Mouse (Mus musculus) gastrocnemius, postnatal 10 days (tissue): ENCODE data around the gene Lamb2. TPM values are rescaled to one million over a fixed set of nuclear protein-coding genes. Genes with fewer than 3 reads are reported as not detected.

Experiments
- DNase-seq: peaks from one replicate; pipeline ENCODE4 v3.0.0; 2021; ENCODE audit warnings: mixed read lengths
- total RNA-seq, 2 experiments: library from RNA; stranded (reverse); gene quantifications; 2 replicates each; pipeline ENCODE4 v1.2.3; 2021

Gene Lamb2
- total RNA-seq, 2 experiments from 2014 or later = 156 to 169 TPM

DNA sequence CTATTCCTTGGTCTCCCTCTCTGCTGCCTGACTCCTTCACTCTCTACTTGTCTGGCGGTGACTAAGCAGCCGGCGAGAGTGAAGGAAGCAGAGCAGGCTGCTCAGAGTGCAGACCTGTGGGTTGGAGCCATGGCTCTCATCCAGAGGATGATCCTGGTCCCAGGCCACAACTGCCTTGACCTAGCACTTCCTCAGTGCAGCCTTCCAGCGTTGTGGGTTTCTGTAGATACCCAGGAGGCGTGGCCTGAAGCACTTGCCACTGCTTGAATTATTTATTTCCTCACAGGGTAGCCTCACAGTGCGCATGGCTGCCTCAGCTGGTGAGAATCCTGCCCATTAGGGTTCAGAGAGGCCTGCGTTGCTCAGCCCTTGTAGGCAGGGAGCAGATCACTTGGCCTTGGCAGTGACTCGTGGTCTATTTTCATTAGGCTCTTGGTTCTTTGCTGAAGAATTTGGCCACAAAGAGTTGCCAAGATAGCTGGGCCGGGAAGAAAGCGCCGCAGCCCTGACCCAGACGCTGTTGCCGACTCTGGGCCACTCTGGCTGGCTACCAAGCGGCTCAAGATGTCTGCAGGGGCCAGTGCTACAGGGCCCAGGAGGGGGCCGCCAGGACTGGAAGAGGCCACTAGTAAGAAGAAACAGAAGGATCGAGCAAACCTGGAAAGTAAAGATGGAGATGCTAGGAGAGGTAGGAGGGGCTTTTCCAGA lies 12.7 kb downstream of the Lamb2 start:
- DNase-seq = peak; percentile 51

DNA sequence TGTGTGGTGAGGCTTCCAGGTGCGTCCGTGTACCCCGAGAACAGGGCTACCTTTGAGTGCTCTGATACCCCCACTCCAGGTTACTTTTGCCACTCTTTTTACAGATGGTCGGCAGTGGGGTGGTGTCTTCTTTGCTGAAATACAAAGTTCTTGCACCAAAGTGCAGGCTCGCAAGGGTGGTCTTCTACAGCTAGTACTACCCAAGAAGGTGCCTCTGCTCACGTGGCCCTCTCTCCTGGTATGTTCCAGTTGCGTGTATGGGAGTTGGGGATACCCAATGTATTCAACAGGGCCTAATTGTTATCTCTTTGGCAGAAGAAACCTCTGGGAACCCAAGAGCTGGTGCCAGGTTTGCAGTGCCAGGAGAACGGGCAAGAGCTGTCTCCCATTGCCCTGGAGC lies 13.7 kb downstream of the Lamb2 start:
- no peak for DNase-seq

DNA sequence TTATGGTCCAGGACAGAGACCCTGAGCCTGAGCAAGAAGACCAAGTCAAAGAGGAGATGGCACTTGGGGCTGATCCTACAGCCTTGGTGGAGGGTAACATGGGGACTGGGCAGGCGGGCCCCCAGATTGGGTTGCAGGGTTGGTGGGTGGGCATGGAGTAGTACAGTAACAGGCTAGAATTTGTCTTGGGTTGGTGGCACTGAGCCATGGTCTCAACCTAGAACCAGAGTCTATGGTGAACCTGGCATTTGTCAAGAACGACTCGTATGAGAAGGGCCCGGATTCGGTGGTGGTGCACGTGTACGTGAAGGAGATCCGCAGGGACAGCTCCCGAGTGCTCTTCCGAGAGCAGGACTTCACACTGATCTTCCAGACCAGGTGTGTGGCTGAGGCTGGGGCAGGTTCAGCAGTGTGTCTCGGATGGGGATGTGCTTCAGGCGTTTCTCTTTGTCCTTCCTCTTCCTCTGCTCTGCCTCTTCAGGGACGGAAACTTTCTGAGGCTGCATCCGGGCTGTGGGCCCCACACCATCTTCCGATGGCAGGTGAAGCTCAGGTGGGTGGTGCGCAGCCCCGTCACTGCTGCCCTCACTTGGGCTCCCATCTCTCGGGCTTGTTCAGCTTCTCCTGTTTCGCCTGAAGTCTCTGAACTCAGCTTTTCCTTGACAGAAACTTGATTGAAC lies 14.8 kb downstream of the Lamb2 start:
- no peak for DNase-seq

DNA sequence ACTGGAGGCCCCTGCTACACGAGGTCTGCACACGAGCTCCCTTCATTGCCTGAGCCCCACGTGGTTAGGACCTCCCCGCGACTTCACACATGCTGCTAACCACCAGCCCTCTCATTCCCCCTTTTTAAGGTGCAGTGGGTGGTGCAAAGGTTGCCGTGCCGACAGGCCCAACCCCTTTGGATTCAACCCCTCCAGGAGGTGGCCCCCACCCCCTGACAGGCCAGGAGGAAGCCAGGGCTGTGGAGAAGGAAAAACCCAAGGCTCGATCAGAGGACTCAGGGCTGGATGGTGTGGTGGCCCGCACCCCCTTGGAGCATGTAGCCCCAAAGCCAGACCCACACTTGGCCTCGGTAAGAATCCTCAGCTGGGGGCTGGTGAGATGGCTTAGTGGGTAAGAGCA lies 15.4 kb downstream of the Lamb2 start:
- DNase-seq = no peak

DNA sequence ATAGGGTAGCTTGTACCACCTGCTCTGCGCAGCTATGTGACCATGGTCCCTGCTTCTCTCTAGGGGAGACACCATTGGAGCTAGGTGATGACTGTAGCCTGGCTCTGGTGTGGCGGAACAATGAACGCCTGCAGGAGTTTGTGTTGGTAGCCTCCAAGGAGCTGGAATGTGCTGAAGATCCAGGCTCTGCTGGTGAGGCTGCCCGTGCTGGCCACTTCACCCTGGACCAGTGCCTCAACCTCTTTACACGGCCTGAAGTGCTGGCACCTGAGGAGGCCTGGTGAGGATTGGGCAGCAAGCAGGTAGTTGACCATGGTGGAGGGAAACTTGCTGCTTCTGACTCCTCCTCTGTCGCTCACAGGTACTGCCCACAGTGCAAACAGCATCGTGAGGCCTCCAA lies 19.7 kb downstream of the Lamb2 start:
- no peak for DNase-seq

DNA sequence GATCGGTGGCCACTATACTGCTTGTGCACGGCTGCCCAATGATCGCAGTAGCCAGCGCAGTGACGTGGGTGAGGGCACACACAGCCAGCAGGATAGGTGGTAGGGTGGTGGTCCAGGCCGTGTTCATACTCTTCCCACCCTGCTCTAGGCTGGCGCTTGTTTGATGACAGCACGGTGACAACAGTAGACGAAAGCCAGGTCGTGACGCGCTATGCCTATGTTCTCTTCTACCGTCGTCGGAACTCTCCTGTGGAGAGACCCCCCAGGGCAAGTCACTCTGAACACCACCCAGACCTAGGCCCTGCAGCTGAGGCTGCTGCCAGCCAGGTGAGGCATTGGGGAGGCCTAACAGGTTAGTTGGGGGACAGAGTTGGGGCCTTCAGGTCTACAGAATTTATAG lies 20.4 kb downstream of the Lamb2 start:
- no peak for DNase-seq

DNA sequence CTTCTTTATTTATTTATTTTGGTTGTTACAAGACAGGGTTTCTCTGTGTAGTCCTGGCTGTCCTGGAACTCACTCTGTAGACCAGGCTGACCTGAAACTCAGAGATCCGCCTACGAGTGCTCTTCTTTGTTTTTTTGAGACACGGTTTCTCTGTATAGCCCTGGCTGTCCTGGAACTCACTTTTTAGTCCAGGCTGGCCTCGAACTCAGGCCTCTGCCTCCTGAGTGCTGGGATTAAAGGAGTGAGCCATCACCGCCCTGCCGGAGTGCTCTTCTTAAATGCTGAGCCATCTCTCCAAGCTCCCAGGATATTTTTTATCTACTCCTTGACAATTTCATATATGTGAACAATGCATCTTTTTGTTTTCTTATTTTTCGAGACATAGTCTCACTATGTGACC lies 27.4 kb downstream of the Lamb2 start:
- DNase-seq = no peak

DNA sequence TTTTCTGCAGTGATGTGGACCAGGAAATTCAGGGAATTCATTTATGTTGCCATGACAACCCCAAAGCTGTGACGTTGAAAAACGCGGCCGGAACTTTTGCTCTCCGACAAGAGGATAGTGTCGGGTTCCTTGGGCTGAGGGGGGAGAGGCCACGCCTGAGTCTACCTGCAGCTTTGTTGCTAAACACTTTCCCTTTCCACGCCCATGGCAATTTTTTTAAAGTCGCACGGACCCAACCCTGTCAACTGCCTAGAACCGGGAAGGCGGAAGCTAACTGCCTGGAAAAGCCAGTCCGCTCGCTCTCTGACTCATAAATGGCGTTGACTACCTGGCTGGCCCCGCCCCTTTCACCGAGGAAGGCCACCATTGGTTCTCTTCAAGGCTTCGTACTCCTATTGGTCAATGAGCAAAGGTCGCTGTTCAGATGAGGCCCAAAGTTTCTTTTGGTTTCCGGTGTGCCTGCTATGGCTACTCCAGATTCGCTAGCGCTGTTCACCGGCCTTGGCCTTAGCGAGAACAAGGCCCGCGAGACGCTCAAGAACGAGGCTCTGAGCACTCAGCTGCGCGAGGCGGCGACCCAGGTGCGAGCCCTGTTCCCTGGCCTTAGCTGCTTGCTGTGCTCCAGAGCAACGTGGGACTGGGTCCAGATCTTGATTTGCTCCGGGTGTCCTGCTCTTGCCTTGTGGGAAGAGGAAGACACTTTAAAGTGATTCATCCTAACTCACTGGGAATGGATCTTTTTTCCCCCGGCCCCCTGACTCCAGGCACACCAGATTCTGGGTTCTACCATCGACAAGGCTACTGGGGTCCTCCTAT lies 28.3 kb downstream of the Lamb2 start, which contains the start of gene Qars:
TSS of gene Qars (plus strand) at position 88 of the 816 bp plus-strand sequence.
- peak; percentile 89 for DNase-seq

DNA sequence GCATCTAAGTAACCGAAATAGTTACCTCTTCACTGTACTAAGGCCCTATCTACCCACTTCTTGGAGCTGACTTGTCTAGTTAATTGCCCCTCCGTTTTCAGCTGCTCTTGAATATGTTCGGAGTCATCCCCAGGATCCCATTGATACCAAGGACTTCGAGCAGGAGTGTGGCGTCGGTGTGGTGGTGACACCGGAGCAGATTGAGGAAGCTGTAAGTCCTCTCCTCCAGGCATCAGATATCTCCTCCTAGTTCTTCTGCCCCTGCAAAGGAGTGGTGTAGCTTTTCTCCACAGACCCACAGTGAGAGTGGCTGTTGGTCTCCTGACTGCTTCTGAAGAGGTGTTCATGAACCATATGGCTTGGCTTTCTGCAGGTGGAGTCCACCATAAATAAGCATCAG lies 29.2 kb downstream of the Lamb2 start:
- DNase-seq = no peak

DNA sequence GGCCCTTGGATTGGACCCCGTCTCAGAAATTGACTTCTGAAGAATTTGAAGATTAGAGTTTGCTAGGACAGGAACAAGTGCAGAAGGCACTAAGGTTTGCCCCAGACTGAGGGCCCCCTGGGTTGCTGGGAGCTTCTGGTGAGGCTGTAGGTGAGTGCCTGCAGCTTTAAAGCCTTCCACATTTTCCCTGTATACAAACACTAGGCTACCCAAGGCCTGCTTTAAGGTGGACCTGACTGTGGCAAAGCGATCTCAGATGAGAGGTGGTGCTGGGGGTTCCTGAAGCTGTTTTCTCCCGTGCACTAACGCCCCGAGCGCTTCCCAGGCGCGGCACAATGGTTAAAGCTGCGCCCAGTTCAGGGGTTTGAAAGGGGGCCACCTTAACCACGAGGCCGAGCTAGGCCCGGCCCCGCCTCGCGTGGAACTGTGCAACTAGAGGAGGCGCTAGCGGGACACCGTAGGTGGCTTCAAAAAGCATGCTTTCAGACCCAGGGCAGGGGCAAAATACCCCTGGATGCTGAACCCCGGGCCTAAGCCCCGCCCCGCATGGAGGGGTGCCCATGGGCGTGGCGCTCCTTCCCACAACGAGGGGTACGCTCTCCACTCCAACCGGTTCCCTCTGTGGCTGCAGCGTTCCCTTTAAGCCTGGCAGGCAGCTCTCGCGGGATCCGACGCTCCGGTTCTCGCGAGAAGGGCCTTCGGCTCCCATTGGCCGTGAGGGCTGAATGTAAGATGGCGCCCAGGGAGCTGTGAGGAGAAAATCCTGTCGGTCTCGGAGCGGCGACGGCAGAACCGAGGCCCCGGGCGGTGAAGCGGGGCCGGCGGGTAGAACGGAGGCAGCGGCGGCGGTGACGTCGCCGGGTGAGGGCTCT lies 37.1 kb downstream of the Lamb2 start, which contains the start of gene Qrich1:
TSS of gene Qrich1 (plus strand) at position 427 of the 872 bp plus-strand sequence.
- peak; percentile 91 for DNase-seq

DNA sequence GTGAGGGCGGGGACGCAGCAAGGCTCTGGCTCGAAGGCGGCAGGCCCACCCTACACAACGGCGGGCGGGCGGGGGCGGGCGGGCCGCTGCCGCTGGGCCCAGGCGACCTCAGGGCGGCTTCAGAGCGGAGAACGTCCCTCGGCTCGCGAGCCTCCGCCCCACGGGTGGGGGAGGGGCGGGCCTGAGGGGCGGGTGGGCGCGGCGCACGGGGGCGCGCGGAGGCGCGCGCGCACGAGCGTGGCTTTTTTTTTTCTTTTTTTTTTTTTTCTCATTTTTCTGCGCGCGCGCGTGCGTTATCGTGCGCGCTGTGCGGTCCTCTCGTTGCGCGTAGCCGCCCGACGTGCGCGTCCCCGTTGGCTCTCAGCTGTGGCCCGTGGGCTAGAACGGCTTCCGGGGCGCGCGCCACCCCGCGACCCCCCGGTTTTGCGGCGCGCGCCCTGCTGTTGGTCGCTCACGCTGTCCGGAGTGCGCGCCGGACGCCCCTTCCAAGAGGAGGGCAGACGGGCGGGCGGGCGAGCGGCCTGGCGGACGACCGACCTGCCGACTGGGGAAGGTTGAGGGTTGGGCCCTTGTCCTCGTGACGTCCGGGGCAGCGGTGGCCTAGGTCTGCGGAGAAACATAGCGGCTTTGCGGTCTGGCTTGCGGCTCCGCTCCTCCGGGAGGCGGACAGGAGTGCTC lies 37.9 kb downstream of the Lamb2 start:
- DNase-seq = peak; percentile 80

DNA sequence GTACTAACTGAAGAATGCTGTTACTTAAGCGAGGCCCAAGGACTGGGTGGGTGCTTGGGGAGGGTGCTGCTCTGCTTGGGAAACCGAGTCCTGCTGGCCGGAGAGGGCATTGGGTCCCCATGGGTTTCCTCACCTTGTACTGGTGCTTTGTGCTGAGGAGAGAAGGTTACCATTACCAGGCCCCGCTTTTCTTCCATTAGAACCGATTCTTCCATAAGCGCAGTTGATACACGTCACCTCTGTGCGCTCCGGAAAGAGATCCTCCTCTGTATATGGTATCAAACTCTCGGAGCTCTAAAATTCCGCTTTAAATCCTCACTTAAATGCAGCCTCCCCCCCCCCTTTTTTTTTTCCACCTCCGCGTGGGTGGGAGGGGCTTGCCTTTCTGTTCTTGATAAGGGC lies 38.4 kb downstream of the Lamb2 start:
- DNase-seq = no peak

DNA sequence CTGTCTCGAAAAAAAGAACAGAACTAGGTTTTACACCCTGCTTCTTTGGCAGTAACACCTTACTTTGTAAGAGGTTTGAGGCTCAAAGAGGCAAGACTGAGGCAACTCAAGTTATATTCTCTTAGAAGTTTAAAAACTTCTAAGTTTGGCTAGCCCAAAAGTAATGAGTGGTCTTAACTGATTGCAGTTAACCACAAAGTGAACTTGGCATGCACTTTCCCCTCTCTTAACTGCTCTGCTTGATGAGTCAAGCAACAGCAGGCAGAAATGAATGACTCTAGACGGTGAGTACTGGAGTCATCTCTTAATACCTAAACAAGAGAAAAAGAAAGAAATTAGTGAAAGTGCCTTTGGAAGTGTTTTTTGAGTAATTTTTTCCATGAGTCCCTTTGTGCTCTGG lies 42.1 kb downstream of the Lamb2 start:
- no peak for DNase-seq

DNA sequence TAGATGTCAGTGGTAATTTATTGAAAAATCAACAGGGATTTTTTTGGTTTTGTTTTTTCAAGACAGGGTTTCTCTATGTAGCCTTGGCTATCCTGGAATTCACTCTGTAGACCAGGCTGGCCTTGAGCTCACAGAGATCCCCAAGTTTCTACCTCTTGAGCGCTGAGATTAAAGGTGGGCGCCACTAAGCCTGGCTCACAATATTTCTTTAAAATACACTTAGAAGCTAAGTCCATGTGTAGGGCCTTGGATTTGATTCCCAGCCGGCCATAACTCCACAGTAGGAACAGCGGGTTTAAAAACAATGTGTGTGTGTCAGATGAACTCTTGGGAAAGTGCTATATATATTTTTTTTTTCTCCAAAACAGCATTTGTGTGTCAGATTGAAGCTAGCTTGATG lies 43.8 kb downstream of the Lamb2 start:
- DNase-seq = no peak

DNA sequence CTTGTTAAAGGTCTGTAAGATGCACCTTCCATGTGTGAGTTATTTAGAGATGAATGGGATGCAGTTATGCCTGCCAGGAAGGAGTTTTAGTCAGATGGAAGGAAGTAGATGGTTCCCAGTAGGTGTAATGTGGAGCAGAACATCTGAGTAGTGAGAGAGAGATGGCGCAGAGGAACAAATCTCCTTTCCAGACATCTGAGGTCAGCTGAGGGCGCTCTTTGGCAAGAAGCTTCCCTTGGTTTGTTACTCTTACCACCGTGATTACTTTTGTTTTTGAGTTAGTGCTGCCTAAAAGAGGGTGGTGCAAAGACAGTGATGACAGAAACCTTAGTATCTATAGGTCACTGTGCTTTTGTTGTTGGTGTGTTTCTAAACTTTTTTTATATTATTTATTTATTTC lies 45.9 kb downstream of the Lamb2 start:
- no peak for DNase-seq

DNA sequence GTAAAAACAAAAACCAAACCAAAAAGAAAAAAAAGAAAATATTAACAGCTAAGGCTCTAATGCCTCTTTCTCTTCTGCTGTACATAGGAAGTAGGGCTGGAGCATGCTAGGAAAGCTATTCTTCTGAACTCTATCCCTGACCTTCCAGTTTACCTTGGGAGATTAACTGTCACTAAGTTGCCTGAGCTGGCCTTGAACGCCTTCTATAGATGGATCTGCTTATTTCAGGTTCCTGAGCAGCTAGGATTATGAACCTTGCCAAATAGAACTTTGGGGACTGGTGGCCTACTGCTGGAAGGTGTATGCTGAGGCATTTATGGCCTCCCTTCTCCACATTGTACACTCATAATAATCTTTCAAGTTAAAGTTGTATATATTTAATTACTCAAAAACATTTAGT lies 51.4 kb downstream of the Lamb2 start:
- DNase-seq = no peak

DNA sequence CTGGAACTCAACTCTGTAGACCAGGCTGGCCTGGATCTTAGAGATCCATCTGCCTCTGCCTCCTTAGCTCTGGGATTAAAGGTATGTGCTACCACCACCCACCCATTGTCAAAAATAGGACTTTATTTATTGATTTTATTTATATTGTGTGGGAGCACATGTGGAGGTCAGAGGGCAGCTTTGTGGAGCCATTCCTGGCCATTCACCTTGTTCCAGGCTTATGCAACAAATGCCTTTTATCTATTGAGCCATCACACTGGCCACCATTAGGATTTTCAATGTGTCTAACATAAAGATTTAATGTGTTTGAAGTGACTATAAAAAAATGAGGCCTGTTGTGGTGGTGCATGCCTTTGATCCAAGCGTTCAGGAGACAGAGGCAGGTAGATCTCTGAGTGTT lies 52.0 kb downstream of the Lamb2 start:
- no peak for DNase-seq
